ENCODE assay signal across 17 mouse cellular contexts in genomic region chr9:122137960-122138359, GRCm38 (mm10). TPM values are rescaled to one million over a fixed set of nuclear protein-coding genes. Genes with fewer than 3 reads are reported as not detected.
A peak's percentile ranks its signal among the peaks of the same experiment; 100 is the strongest.
DNase-seq lines count a peak whose midpoint lies in the region; ATAC-seq and TF ChIP-seq lines count a peak whose summit lies in the region.
"Had no signal": no experiment of that assay in that cellular context is flagged by ENCODE, and none has a peak within 500 bp of the region (broad histone marks: within the 10 kb centered on the region; RNA-seq: fewer than 3 reads in every experiment).

No protein-coding gene starts in this region.

- ATAC-seq in liver, embryonic 15.5 days (ENCODE audit: insufficient read depth) = no peak
- no peak for ATAC-seq in liver, embryonic 11.5 days (replicated peaks; ENCODE audit: low FRiP score)
- no peak for ATAC-seq in intestine, postnatal 0 days
- ATAC-seq: forebrain, embryonic 16.5 days had no signal

- H3K9ac ChIP-seq in liver, embryonic 15.5 days = no peak overlapping the region
- H3K9ac ChIP-seq in liver, embryonic 11.5 days (ENCODE audit: low read depth, low read length) = no peak overlapping the region
- H3K9ac ChIP-seq in intestine, postnatal 0 days (ENCODE audit: low read depth, low read length) = no peak overlapping the region
- H3K9ac ChIP-seq: embryonic facial prominence, embryonic 13.5 days; forebrain, embryonic 12.5 days; heart, embryonic 13.5 days; hindbrain, embryonic 15.5 days had no signal

- H3K27ac ChIP-seq in liver, embryonic 15.5 days (replicated peaks) = no peak overlapping the region
- H3K27ac ChIP-seq in liver, embryonic 11.5 days (ENCODE audit: low read depth, low read length) = no peak overlapping the region
- H3K27ac ChIP-seq in bone marrow, adult 2 months (ENCODE audit: control insufficient read depth, insufficient read depth, low read depth, low read length, poor library complexity) = peak overlapping the region; percentile 59; the same call in 1 of the 2 replicates
- H3K27ac ChIP-seq in intestine, postnatal 0 days (ENCODE audit: low read depth, low read length) = peak overlapping the region; percentile 31; the same call in 1 of the 2 replicates
- H3K27ac ChIP-seq: embryonic facial prominence, embryonic 13.5 days; forebrain, embryonic 12.5 days; heart, embryonic 13.5 days; hindbrain, embryonic 10.5 days; hindbrain, embryonic 15.5 days had no signal

- DNase-seq in liver, embryonic 11.5 days (ENCODE audit: low spot score) = no peak
- peak; percentile 30 for DNase-seq in ZHBTc4 (ENCODE audit: low read depth, low spot score)
- no peak for DNase-seq in spleen, postnatal 36 days (ENCODE audit: low spot score in 2 of 2)
- DNase-seq: adrenal gland, adult 8-10 months; adrenal gland, postnatal 36 days; cerebellum, adult 11-12 months; cerebellum, adult 9-10 months; gastrocnemius, postnatal 10 days had no signal

- 69% methylated on average over 1 of the region's 1 CpGs for WGBS in liver, embryonic 15.5 days (ENCODE audit: insufficient replicate concordance)
- 77% methylated on average over 1 of the region's 1 CpGs for WGBS in liver, embryonic 11.5 days
- WGBS in bone marrow, adult 2 months = 87% methylated on average over 1 of the region's 1 CpGs
- 47% methylated on average over 1 of the region's 1 CpGs for WGBS in intestine, postnatal 0 days

- H3K4me1 ChIP-seq in liver, embryonic 15.5 days (replicated peaks) = peaks cover 33% of the 10 kb centered on the region
- peaks cover 6% of the 10 kb centered on the region for H3K4me1 ChIP-seq in liver, embryonic 11.5 days (replicated peaks; ENCODE audit: control insufficient read depth, insufficient read depth, low read length)
- peaks cover 7% of the 10 kb centered on the region for H3K4me1 ChIP-seq in bone marrow, adult 2 months (ENCODE audit: control insufficient read depth, insufficient read depth, low read length)
- peaks cover 21% of the 10 kb centered on the region for H3K4me1 ChIP-seq in intestine, postnatal 0 days (replicated peaks; ENCODE audit: control insufficient read depth, insufficient read depth, low read length)

- 0 out of 2 replicates have a peak overlapping the region, but pooled peaks have one; percentile 3 for H3K4me2 ChIP-seq in liver, embryonic 15.5 days
- no peak overlapping the region for H3K4me2 ChIP-seq in liver, embryonic 11.5 days
- H3K4me2 ChIP-seq in intestine, postnatal 0 days (replicated peaks; ENCODE audit: low read depth) = no peak overlapping the region
- H3K4me2 ChIP-seq: embryonic facial prominence, embryonic 13.5 days; forebrain, embryonic 12.5 days; heart, embryonic 13.5 days; hindbrain, embryonic 15.5 days had no signal

- peaks cover 17% of the 10 kb centered on the region; the same call in 1 of the 2 replicates for H3K36me3 ChIP-seq in liver, embryonic 15.5 days (replicated peaks)
- peaks cover 2% of the 10 kb centered on the region; the same call in 1 of the 2 replicates for H3K36me3 ChIP-seq in liver, embryonic 11.5 days (ENCODE audit: control insufficient read depth, insufficient read depth, low read length)
- peaks cover 26% of the 10 kb centered on the region for H3K36me3 ChIP-seq in intestine, postnatal 0 days (ENCODE audit: control insufficient read depth, insufficient read depth)

- no peaks in the 10 kb centered on the region for H3K9me3 ChIP-seq in liver, embryonic 15.5 days (replicated peaks)
- H3K9me3 ChIP-seq in liver, embryonic 11.5 days (ENCODE audit: control insufficient read depth, low read length) = no peaks in the 10 kb centered on the region
- H3K9me3 ChIP-seq in intestine, postnatal 0 days (ENCODE audit: control insufficient read depth) = no peaks in the 10 kb centered on the region
- H3K9me3 ChIP-seq: embryonic facial prominence, embryonic 13.5 days; forebrain, embryonic 12.5 days; heart, embryonic 13.5 days; hindbrain, embryonic 10.5 days; hindbrain, embryonic 15.5 days had no signal

- H3K27me3 ChIP-seq in liver, embryonic 15.5 days = no peaks in the 10 kb centered on the region
- no peaks in the 10 kb centered on the region for H3K27me3 ChIP-seq in liver, embryonic 11.5 days (replicated peaks; ENCODE audit: control insufficient read depth, insufficient read depth, low read length)
- no peaks in the 10 kb centered on the region for H3K27me3 ChIP-seq in intestine, postnatal 0 days (replicated peaks; ENCODE audit: control insufficient read depth, insufficient read depth, low read length)
- H3K27me3 ChIP-seq: embryonic facial prominence, embryonic 13.5 days; forebrain, embryonic 12.5 days; heart, embryonic 13.5 days; hindbrain, embryonic 15.5 days had no signal

- no peak for TF ChIP-seq CTCF in bone marrow, adult 2 months (IDR thresholded peaks at IDR 0.05; ENCODE audit: control insufficient read depth, insufficient read depth, low read length)
- no peak for TF ChIP-seq CTCF in intestine, postnatal 0 days (IDR thresholded peaks at IDR 0.05; ENCODE audit: low read depth)

- TF ChIP-seq POLR2A in bone marrow, adult 2 months (IDR thresholded peaks at IDR 0.05; ENCODE audit: borderline replicate concordance, control insufficient read depth, low read depth, low read length) = no peak

- H3K4me3 ChIP-seq in liver, embryonic 15.5 days (replicated peaks) = no peak overlapping the region
- no peak overlapping the region for H3K4me3 ChIP-seq in liver, embryonic 11.5 days (ENCODE audit: low read depth, low read length)
- H3K4me3 ChIP-seq in bone marrow, adult 2 months (replicated peaks; ENCODE audit: control insufficient read depth, low read depth, low read length) = no peak overlapping the region
- no peak overlapping the region for H3K4me3 ChIP-seq in intestine, postnatal 0 days (ENCODE audit: low read depth, low read length)
- H3K4me3 ChIP-seq: embryonic facial prominence, embryonic 13.5 days; forebrain, embryonic 12.5 days; heart, embryonic 13.5 days; hindbrain, embryonic 10.5 days; hindbrain, embryonic 15.5 days had no signal

RNA-seq across cellular contexts. Expression of gene Snrk, which starts 20.9 kb away (rescaled TPM):
- 18.4 and 18.6 TPM in 2 replicates for polyA plus RNA-seq in liver, embryonic 15.5 days (2015; fragmentation: Nextera tagmentation; extraction: Ambion mirVana)
- 27.0 and 34.1 TPM in 2 replicates for polyA plus RNA-seq in liver, embryonic 11.5 days (2014; fragmentation: Nextera tagmentation; extraction: Ambion mirVana)
- polyA plus RNA-seq in bone marrow, adult 2 months (2011; ENCODE audit: insufficient read depth, insufficient read length, low replicate concordance, missing spikeins) = 19.1 and 36.8 TPM in 2 replicates
- polyA plus RNA-seq in intestine, postnatal 0 days (2015; fragmentation: Nextera tagmentation; extraction: Ambion mirVana) = 35.4 and 35.6 TPM in 2 replicates

Comparison
In these comparisons a context has a peak if more than half of its experiments do, and no peak if none do; other contexts are left out.
1. H3K27ac ChIP-seq: peak in bone marrow, adult 2 months (single experiment) and intestine, postnatal 0 days (single experiment); none in liver, embryonic 15.5 days (single experiment) and liver, embryonic 11.5 days (single experiment).